Mouse (Mus musculus) stomach, postnatal 0 days (tissue): Measurements from ENCODE around the gene Zzef1. TPM values are rescaled to one million over a fixed set of nuclear protein-coding genes. Genes with fewer than 3 reads are reported as not detected.

ENCODE experiments used
- ATAC-seq: fragments of 200-750 bp; cut with Nextera tagmentation; 2 replicates; pipeline ENCODE4 v1.8.0; 2017; ENCODE audit not compliant: low FRiP score, low TSS enrichment
- DNase-seq: peaks from one replicate; pipeline ENCODE4 v3.0.0-alpha.2; 2016; ENCODE audit warnings: low spot score
- H3K27ac ChIP-seq: fragments of 300-500 bp; sonication (generic); replicated peaks from 2 replicates; pipeline ENCODE4 v1.5.1; 2014; ENCODE audit warnings: mild to moderate bottlenecking, control low read depth
- H3K27me3 ChIP-seq: fragments of 300-500 bp; sonication (generic); 2 replicates; pipeline ENCODE4 v1.6.1; 2014; ENCODE audit warnings: low read length; ENCODE audit not compliant: control insufficient read depth, insufficient read depth
- H3K36me3 ChIP-seq: fragments of 300-500 bp; sonication (generic); 2 replicates; pipeline ENCODE4 v1.6.1; 2014; ENCODE audit warnings: low read length, mixed read lengths; ENCODE audit not compliant: control insufficient read depth, insufficient read depth
- H3K4me1 ChIP-seq: fragments of 300-500 bp; sonication (generic); replicated peaks from 2 replicates; pipeline ENCODE4 v1.6.1; 2014; ENCODE audit warnings: antibody characterized with exemption; ENCODE audit not compliant: control insufficient read depth, insufficient read depth
- H3K4me2 ChIP-seq: fragments of 300-500 bp; sonication (generic); replicated peaks from 2 replicates; pipeline ENCODE4 v1.6.1; 2014; ENCODE audit warnings: low read depth, mild to moderate bottlenecking, control low read depth, moderate library complexity
- H3K4me3 ChIP-seq: fragments of 300-500 bp; sonication (generic); 2 replicates; pipeline ENCODE4 v1.5.1; 2014; ENCODE audit warnings: low read depth, low read length, control low read depth
- H3K9ac ChIP-seq: fragments of 300-500 bp; sonication (generic); 2 replicates; pipeline ENCODE4 v1.6.1; 2014; ENCODE audit warnings: mild to moderate bottlenecking, low read length, control low read depth, mixed read lengths
- H3K9me3 ChIP-seq: fragments of 300-500 bp; sonication (generic); 2 replicates; pipeline ENCODE4 v1.6.1; 2016; ENCODE audit warnings: low read length; ENCODE audit not compliant: control insufficient read depth
- CTCF ChIP-seq: IDR thresholded peaks from 2 replicates; pipeline ENCODE4 v1.5.1; 2016; ENCODE audit warnings: antibody characterized with exemption, low read depth, mild to moderate bottlenecking, moderate library complexity
- EP300 ChIP-seq: optimal IDR thresholded peaks from 2 replicates; pipeline ENCODE3; 2016; ENCODE audit warnings: antibody characterized with exemption
- WGBS: fragments of 180-500 bp; shearing (Covaris S2); extraction: QIAGEN DNeasy Blood & Tissue Kit; methylation state at CpG from one replicate; pipeline ENCODE4 v1.1.7; 2014; 5-methylcytosine and 5-hydroxymethylcytosine counted together
- polyA plus RNA-seq: library from polyadenylated mRNA; unstranded; fragments of >200 nt; fragmentation: Nextera tagmentation; extraction: Ambion mirVana; gene quantifications from 2 replicates; pipeline ENCODE4 v1.2.1, GENCODE M21; 2015

The Zzef1 gene
- polyA plus RNA-seq, 1 experiment from 2014 or later = 5.4 TPM

DNA sequence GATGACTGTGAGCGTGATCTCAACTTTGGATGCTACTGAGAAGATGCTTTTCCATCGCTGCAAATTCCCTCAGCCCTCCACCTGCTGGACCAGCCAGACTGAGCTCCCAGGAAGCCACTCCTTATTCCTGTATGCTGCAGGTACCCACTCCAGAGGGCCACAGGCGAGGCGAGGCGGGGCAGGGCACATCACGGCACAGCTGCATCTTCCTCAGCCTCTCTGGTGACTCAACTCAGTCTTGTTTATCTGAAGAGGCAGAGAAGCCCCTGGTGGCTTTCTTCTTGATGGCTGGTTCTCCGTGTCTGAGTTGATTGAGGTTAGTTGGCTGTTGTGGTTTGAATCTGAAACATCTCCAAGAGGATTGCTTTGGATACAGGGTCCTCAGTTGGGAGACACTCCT lies 152.2 kb downstream of the Zzef1 start:
- no peak overlapping the region for H3K4me3 ChIP-seq
- H3K4me1 ChIP-seq = peaks cover 18% of the 10 kb centered on the region
- H3K9ac ChIP-seq = no peak overlapping the region
- H3K9me3 ChIP-seq = no peaks in the 10 kb centered on the region
- no peak for ATAC-seq
- 55% methylated on average over 7 of the region's 7 CpGs for WGBS
- no peak for DNase-seq
- TF ChIP-seq CTCF = no peak
- TF ChIP-seq EP300 = no peak
- no peaks in the 10 kb centered on the region for H3K36me3 ChIP-seq
- no peak overlapping the region for H3K27ac ChIP-seq
- no peak overlapping the region for H3K4me2 ChIP-seq
- H3K27me3 ChIP-seq = no peaks in the 10 kb centered on the region

- H3K4me1 ChIP-seq = peaks cover 25% of the 10 kb centered on the region
- TF ChIP-seq EP300 (no peak), CTCF (no peak)
- H3K4me2 ChIP-seq = no peak overlapping the region
- no peak overlapping the region for H3K9ac ChIP-seq
- ATAC-seq (peak; percentile 69), DNase-seq (peak; percentile 70)
- no peaks in the 10 kb centered on the region for H3K27me3 ChIP-seq
- peak overlapping the region; percentile 82 for H3K27ac ChIP-seq
- no peaks in the 10 kb centered on the region for H3K9me3 ChIP-seq
- 33% methylated on average over 22 of the region's 22 CpGs for WGBS
- H3K4me3 ChIP-seq = no peak overlapping the region
- H3K36me3 ChIP-seq = no peaks in the 10 kb centered on the region
These were observed 155.3 kb downstream of the Zzef1 start for GRCm38 (mm10) chr11:72951137-72952000.

- H3K4me2 ChIP-seq = no peak overlapping the region
- H3K4me3 ChIP-seq = no peak overlapping the region
- 35% methylated on average over 3 of the region's 3 CpGs for WGBS
- H3K27me3 ChIP-seq = no peaks in the 10 kb centered on the region
- DNase-seq (no peak), ATAC-seq (peak; percentile 52)
- no peak for TF ChIP-seq CTCF
- TF ChIP-seq EP300 = no peak
- H3K4me1 ChIP-seq = peaks cover 21% of the 10 kb centered on the region
- no peaks in the 10 kb centered on the region for H3K9me3 ChIP-seq
- peak overlapping the region; percentile 82 for H3K27ac ChIP-seq
- no peak overlapping the region for H3K9ac ChIP-seq
- H3K36me3 ChIP-seq = no peaks in the 10 kb centered on the region
These were observed 156.2 kb downstream of the Zzef1 start for GRCm38 (mm10) chr11:72952226-72952625.

GRCm38 (mm10) chr11:72952697-72953096 lies 156.7 kb downstream of the Zzef1 start:
- WGBS = 60% methylated on average over 6 of the region's 6 CpGs
- peak; percentile 50; the same call in 1 of the 2 replicates for ATAC-seq
- no peaks in the 10 kb centered on the region for H3K36me3 ChIP-seq

GRCm38 (mm10) chr11:72953116-72953439 lies 157.1 kb downstream of the Zzef1 start:
- no peak overlapping the region for H3K4me3 ChIP-seq
- no peak overlapping the region for H3K9ac ChIP-seq
- H3K4me1 ChIP-seq = peaks cover 21% of the 10 kb centered on the region
- 77% methylated on average over 1 of the region's 1 CpGs for WGBS
- no peak for DNase-seq
- ATAC-seq = no peak
- no peaks in the 10 kb centered on the region for H3K27me3 ChIP-seq
- TF ChIP-seq CTCF (no peak), EP300 (no peak)
- H3K27ac ChIP-seq = peak overlapping the region; percentile 82
- no peak overlapping the region for H3K4me2 ChIP-seq
- no peaks in the 10 kb centered on the region for H3K9me3 ChIP-seq
- no peaks in the 10 kb centered on the region for H3K36me3 ChIP-seq

More at GRCm38 (mm10) chr11:72952697-72953096, 156.7 kb downstream of the Zzef1 start:
- Histone ChIP-seq H3K9ac (no peak overlapping the region), H3K27me3 (no peaks in the 10 kb centered on the region), H3K27ac (peak overlapping the region; percentile 82), H3K9me3 (no peaks in the 10 kb centered on the region), H3K4me3 (no peak overlapping the region), H3K4me2 (no peak overlapping the region), H3K4me1 (peaks cover 21% of the 10 kb centered on the region)
- peak; percentile 30; the same call in 1 of the 2 replicates for TF ChIP-seq CTCF
- no peak for TF ChIP-seq EP300
- no peak for DNase-seq
